Mouse (Mus musculus) kidney, adult 2 months (tissue): ENCODE measurements around the gene Polg.

Source experiments
- CTCF ChIP-seq: fragments of 200-500 bp; conservative IDR thresholded peaks from 2 replicates; pipeline ENCODE4 v1.5.1; 2011; ENCODE audit warnings: low read depth, mild to moderate bottlenecking, control low read depth, low read length, moderate library complexity, mixed read lengths; ENCODE audit not compliant: insufficient read depth, insufficient read length
- POLR2A ChIP-seq: fragments of 200-500 bp; IDR thresholded peaks from one replicate; pipeline ENCODE4 v1.6.1; 2011; ENCODE audit warnings: low read depth, low read length, control low read depth

DNA sequence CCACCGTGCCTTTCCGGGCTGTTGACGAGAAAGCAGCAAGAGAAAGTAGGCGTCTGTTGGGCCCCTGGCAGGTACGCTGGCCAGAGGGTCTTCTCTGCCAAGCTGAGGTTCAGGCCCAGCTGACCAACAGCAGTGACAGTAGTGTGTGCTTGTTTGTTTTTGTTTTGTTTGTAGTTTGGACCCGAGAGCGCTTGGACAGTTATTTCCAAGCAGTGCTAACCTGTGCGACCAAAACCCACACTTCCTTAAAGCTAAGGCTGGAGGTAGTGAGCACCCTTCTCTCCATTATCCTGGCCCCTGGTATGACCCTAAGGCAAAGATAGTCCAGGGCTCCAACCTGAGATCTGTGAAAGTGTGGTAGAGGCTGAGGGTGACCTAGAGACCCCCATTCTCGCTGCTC, 49.7 kb upstream of the Polg start:
- TF ChIP-seq POLR2A (no peak), CTCF (no peak)
